Mouse (Mus musculus): ENCODE results near the gene Dcaf10. TPM values are rescaled to one million over a fixed set of nuclear protein-coding genes. Genes with fewer than 3 reads are reported as not detected.

Dcaf10 gene
- total RNA-seq (2023; ENCODE audit: inconsistent age): 21.2 to 28.2 TPM (median 22.3 TPM) in 4 replicates

DNA sequence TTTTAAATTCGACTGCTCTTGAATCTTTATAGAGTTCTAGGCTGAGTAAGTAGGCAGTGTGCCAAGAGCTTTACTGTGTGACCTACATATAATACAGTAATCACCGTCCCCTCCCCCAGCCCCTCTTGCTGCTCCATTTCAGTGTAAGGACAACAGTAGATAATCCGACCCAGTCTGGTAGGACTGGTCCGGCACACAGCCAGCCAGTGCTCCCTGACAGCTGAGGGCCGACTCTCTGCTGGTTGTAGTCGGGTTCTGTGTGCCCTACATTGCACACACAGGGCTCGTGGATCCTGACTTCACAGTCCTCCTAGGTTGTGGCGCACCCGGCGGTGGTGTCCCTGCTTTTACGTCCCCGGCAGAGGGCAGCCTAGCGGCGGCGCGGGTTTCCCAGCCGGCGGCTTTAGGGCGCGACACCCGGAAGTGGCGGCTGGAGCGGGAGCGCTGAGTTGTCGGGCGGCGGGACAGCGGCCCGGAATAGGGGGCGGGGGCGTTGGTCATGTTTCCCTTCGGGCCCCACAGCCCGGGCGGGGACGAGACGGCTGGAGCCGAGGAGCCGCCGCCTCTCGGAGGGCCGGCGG, at the start of gene Dcaf10:
Gene Dcaf10, plus strand, starts transcription at position 433 of the 581 bp plus-strand sequence.

DNA sequence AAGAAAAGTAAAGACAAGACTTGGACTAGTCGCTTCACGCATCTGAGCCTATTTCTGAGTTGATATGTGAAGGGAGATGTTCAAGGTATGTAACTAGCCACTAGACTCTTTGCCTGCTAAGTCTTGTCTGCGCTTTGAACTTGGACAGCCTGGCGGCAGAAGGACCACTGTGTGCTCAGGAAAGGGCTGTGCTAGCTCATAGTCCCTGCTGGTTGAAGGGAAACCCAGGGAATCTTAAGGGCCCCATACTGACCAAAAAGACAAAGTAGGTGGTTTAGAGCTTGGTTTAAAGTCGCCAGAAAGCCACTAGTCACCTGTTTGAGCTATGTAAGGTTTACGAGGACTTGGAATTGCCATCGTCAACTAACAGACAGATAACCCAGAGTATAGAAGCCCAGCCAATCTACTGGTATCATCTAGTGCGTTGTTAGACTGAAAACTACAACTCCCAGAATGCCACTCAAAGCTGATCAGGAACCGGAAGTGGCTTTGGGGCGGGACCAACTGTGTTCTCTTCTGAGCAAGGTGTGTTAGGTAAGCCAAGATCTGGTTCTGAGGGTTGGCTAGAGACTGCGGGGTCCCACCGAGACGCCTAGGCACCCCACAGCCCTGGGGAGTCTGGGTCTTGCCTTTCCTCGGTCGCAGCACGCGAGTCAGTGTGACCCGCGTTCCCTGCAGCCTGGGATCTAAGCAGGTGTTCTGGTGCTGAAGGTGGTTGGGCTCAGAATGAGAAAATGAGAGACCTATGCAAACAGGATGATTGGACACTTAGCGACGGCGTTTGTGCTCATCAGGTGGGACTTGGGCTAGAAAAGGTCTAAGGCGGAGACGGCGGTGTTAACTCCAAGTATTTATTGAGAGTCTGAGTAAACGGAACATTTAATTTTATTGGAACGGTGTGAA, 45.0 kb upstream of the Dcaf10 start, which contains the start of gene Trmt10b:
Gene Trmt10b, plus strand, starts transcription at position 466 of the 903 bp plus-strand sequence.

DNA sequence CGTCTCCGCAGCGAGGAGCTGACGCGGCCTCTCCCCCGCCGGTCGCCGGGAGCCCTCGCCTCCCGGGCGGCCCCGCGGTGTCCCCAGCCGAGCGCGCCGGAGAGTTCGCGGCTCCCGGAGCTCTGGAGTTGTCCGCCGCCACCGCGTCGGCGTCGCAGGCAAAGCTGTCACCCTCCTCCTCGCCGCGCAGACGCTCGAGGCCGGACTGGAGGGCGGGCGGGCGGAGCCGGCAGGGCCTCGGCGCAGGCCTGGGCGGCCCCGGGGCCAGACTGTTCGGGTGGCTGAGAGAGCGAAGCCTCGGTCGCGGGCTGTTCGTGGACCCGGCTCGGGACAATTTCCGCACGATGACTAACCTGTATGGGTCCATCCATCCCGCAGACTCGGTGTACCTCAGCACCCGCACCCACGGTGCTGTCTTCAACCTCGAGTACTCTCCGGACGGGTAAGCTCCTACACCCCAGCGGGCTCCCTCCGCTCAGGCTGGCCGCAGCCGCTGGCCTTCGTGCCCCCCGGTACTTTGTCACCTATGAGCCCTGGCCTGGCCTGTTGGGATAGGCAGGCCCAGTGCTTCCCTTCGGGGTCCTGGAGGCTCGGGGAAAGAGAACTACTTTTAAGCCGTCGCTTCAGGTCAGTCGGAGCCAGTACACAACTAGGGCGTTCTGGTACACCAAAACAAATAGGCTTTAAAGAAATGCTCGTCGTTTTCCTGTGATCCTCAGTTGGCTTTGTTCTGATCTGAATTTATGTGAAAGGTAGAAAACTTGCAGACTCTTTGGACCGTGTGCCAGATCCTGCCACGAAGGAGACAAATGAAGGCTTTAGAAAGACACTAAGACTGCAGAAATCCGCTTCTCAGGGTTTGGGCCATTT, 620 bp downstream of the Dcaf10 start, which contains the start of gene Exosc3:
Gene Exosc3, minus strand, starts transcription at position 447 of the 870 bp plus-strand sequence.

DNA sequence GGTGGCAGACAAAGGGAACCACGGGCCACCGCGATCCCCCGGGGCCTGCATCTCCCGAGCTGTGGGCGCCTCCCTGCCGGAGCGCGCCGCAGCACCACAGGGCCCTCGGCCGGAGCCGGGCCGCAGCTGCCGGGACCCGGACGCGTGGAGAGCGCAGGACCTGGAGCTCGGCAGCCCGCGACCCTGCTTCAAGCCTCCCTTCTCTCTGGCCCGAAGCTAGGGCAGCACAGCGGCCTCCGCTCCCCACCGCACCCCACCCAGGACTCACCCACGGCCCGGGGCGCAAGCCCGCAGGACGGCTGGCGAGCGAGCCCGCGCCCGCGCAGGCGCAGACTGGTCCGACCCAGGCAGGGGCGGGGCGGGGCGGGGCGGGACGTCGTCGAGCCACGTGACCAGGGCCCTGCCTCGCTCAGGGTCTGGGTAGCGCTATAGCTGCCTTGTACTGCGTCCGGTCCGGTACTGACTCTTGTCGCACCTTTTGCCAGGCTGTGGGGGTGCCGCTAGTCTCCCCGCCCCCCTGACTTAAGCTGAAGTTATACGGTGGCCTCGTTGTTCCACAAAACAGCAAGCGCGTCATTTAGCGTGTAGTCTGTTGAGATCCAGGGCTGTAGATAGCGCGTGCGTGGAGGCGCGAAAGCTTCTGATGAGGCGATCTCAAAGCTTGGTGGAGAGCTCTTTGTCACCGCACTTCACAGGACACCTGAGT, 66.7 kb downstream of the Dcaf10 start, which contains the start of gene Slc25a51:
Gene Slc25a51, minus strand, starts transcription at position 340 of the 706 bp plus-strand sequence.

Other genes starting within 250 kb of the Dcaf10 start
- 44.6 to 47.3 TPM (median 46.9 TPM) in 4 replicates for gene Tomm5, start 234.0 kb upstream of the Dcaf10 start, total RNA-seq (2023; ENCODE audit: inconsistent age)
- not detected in 4 replicates for gene Frmpd1, start 157.2 kb upstream of the Dcaf10 start, total RNA-seq (2023; ENCODE audit: inconsistent age)
- gene Trmt10b, start 45.0 kb upstream of the Dcaf10 start, total RNA-seq (2023; ENCODE audit: inconsistent age): 6.0 to 16.6 TPM (median 9.3 TPM) in 4 replicates
- 42.5 to 53.4 TPM (median 46.0 TPM) in 4 replicates for gene Exosc3, start 631 bp downstream of the Dcaf10 start, total RNA-seq (2023; ENCODE audit: inconsistent age)
- 60.3 to 77.6 TPM (median 70.9 TPM) in 4 replicates for gene Slc25a51, start 66.7 kb downstream of the Dcaf10 start, total RNA-seq (2023; ENCODE audit: inconsistent age)
- gene Shb, start 190.4 kb downstream of the Dcaf10 start, total RNA-seq (2023; ENCODE audit: inconsistent age): 1.4 to 1.9 TPM (median 1.7 TPM) in 4 replicates